Mouse (Mus musculus) embryonic facial prominence, embryonic 14.5 days (tissue): ENCODE data around the gene Aldh3b2. TPM values are rescaled to one million over a fixed set of nuclear protein-coding genes. Genes with fewer than 3 reads are reported as not detected.
A peak's percentile ranks its signal among the peaks of the same experiment; 100 is the strongest.

ENCODE experiments used
- ATAC-seq: fragments of 200-750 bp; cut with Nextera tagmentation; 2 replicates; pipeline ENCODE4 v1.8.0; 2017; ENCODE audit warnings: low read depth, moderate number of reproducible peaks, moderate TSS enrichment
- DNase-seq: peaks from one replicate; pipeline ENCODE4 v3.0.0-alpha.2; 2015; ENCODE audit warnings: low spot score
- H3K27ac ChIP-seq: fragments of 300-500 bp; sonication (generic); replicated peaks from 2 replicates; pipeline ENCODE4 v1.5.1; 2014; ENCODE audit warnings: low read depth, mild to moderate bottlenecking, low read length, moderate library complexity
- H3K27me3 ChIP-seq: fragments of 300-500 bp; sonication (generic); replicated peaks from 2 replicates; pipeline ENCODE4 v1.6.1; 2014; ENCODE audit warnings: low read length; ENCODE audit not compliant: control insufficient read depth, insufficient read depth
- H3K36me3 ChIP-seq: fragments of 300-500 bp; sonication (generic); 2 replicates; pipeline ENCODE4 v1.6.1; 2014; ENCODE audit warnings: low read length, mixed read lengths; ENCODE audit not compliant: control insufficient read depth, insufficient read depth
- H3K4me1 ChIP-seq: fragments of 300-500 bp; sonication (generic); 2 replicates; pipeline ENCODE4 v1.6.1; 2014; ENCODE audit warnings: antibody characterized with exemption, low read length; ENCODE audit not compliant: control insufficient read depth, insufficient read depth
- H3K4me2 ChIP-seq: fragments of 300-500 bp; sonication (generic); 2 replicates; pipeline ENCODE4 v1.6.1; 2014; ENCODE audit warnings: low read depth, mild to moderate bottlenecking, low read length, moderate library complexity, mixed read lengths
- H3K4me3 ChIP-seq: fragments of 300-500 bp; sonication (generic); 2 replicates; pipeline ENCODE4 v1.5.1; 2014; ENCODE audit warnings: low read depth, mild to moderate bottlenecking, low read length
- H3K9ac ChIP-seq: fragments of 300-500 bp; sonication (generic); 2 replicates; pipeline ENCODE4 v1.6.1; 2014; ENCODE audit warnings: low read depth, mild to moderate bottlenecking, low read length, moderate library complexity, mixed read lengths
- H3K9me3 ChIP-seq: fragments of 300-500 bp; sonication (generic); 2 replicates; pipeline ENCODE4 v1.6.1; 2016; ENCODE audit warnings: low read length; ENCODE audit not compliant: control insufficient read depth
- WGBS: fragments of 180-500 bp; shearing (Covaris S2); extraction: QIAGEN DNeasy Blood & Tissue Kit; methylation state at CpG from one replicate; pipeline ENCODE4 v1.1.7; 2014; 5-methylcytosine and 5-hydroxymethylcytosine counted together
- polyA plus RNA-seq: library from polyadenylated mRNA; unstranded; fragments of >200 nt; fragmentation: Nextera tagmentation; extraction: Ambion mirVana; gene quantifications from 2 replicates; pipeline ENCODE4 v1.2.1, GENCODE M21; 2014

Aldh3b2 gene
- polyA plus RNA-seq, 1 experiment from 2014 or later: 9.2 TPM

DNA sequence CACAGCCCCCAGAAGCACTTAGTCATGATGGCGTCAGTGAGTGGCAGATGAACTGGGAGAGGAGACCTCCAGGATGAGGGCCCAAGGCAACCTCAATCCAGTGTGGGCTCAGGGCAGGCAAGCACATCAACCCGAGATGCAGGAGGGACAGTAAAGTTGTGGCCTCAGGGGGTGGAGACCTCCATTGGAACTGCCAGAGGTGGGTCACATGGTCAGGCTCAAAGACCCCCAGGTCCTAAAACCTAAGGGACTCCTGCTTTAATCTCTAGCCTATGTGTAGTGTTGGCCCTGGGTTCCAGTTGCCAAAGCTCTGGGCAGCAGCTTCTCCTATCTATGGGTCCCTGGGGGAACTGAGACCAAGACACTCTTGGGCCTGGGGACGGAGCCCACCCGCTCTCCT, 43.3 kb upstream of the Aldh3b2 start:
- ATAC-seq (no peak), DNase-seq (no peak)
- WGBS: 86% methylated on average over 4 of the region's 4 CpGs
- Histone ChIP-seq H3K4me3 (no peak overlapping the region), H3K36me3 (no peaks in the 10 kb centered on the region), H3K9ac (no peak overlapping the region), H3K27me3 (no peaks in the 10 kb centered on the region), H3K9me3 (no peaks in the 10 kb centered on the region), H3K4me1 (peaks cover 23% of the 10 kb centered on the region), H3K4me2 (no peak overlapping the region), H3K27ac (peak overlapping the region; percentile 69)

DNA sequence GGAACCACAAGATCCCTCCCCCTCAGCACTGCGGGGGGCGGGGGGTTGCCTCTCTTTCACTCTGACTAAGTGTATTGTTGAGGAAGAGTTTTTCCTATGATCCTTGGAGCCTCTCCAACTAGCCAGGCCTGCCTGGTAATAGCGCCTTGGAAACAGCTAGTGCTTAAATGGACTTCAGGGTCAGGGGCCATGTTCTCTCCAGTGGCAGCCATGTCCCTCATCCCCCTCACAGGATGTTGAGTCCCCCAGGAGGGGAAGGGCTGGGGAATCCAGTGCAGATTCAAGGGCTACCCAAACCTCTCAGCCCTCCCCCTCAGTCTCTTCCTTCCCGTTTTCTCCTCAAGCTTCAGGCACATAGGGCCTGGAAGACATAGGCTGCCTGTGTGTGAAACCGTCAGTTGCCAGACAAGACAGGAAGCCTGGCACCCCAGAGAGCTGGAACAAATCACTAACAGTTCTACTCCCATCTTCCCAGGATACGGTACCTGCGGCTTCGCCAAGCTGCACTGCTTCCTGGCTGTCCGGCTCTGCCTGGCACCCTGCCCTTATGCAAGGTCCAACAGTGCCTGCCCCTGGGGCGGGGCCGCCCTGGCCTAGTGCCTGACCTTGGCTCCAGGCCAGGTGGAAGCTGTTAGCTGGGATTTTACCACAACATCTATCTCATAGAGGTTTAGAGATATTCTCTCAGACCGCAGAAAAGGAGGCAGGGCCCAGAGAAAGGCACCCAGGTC, 42.8 kb upstream of the Aldh3b2 start, which contains the start of gene Aldh3b1:
TSS of gene Aldh3b1 (minus strand) at position 598 of the 731 bp plus-strand sequence.
- Histone ChIP-seq H3K4me3 (no peak within 1 kb of the TSS), H3K9me3 (no peaks in the 10 kb centered on the region), H3K4me2 (peak within 1 kb of the TSS; percentile 5; the same call in 1 of the 2 replicates), H3K9ac (no peak within 1 kb of the TSS), H3K4me1 (peaks cover 23% of the 10 kb centered on the region), H3K27ac (peak within 1 kb of the TSS; percentile 69), H3K27me3 (no peaks in the 10 kb centered on the region), H3K36me3 (no peaks in the 10 kb centered on the region)
- DNase-seq (peak; percentile 80), ATAC-seq (peak; percentile 41)
- WGBS: 32% methylated on average over 12 of the region's 12 CpGs

DNA sequence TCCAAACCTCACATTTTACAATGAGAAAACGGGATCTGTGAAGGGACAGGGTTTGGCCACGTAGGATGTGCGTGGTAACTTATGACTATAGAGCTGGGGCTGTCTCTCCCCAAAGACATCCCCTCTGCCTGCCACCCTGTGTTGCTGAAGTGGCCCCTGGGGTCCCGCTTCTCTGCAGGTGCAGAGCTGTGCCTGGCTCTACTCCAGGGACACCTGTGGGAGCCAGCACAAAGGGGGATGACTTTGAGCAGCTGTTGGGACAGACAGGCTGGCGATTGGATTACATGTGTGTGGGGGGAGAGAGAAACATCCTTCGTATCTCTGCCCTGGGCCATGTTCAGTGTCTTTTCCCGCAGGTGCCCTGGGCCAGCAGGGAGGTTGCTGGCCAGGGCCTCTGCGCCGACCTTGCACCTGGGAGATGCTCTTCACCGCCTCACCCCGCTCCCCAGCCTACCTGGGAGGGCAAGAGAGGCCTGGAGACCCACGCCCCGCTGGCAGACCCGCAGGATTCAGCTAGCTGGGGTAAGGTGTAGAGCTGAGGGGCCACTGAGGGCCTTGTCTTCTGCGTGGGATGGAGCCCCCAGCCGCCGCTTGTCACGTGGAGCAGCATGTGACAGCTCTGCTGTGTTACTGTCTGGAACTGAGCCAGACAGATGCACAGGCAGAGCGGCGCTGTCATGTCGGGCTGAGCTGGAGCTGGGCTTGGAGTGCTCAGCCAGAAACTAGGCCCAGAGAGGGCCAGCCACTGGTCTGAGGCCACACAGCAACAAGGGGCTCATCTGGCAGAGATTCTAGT, 41.7 kb upstream of the Aldh3b2 start:
- Histone ChIP-seq H3K27me3 (no peaks in the 10 kb centered on the region), H3K9ac (no peak overlapping the region), H3K4me3 (no peak overlapping the region), H3K27ac (peak overlapping the region; percentile 69), H3K4me2 (no peak overlapping the region), H3K36me3 (no peaks in the 10 kb centered on the region), H3K9me3 (no peaks in the 10 kb centered on the region), H3K4me1 (peaks cover 28% of the 10 kb centered on the region)
- DNase-seq (peak; percentile 56), ATAC-seq (no peak)
- WGBS: 62% methylated on average over 20 of the region's 21 CpGs

DNA sequence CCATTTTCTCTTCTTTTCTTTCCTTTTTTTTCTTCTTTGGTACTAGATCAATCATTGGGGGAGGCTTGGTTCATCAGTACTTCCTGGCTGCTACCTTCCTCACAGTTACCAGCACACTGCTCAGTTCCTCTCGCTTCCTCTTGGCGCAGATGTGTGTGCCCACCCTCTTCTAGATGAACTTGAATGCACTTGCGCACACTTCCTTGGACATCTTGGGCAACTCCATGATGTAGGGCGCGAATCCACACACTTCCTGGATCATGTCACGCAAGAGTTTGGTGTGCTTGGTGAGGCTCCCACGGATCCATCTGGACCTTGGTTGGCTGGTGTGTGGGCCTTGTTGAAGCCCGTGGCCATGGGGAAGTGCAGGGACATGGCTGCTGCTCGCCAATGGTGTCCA, 40.4 kb upstream of the Aldh3b2 start:
- WGBS: 89% methylated on average over 9 of the region's 9 CpGs
- DNase-seq (no peak), ATAC-seq (no peak)
- Histone ChIP-seq H3K9ac (no peak overlapping the region), H3K27me3 (no peaks in the 10 kb centered on the region), H3K9me3 (no peaks in the 10 kb centered on the region), H3K4me1 (peaks cover 26% of the 10 kb centered on the region), H3K4me3 (no peak overlapping the region), H3K4me2 (no peak overlapping the region), H3K27ac (no peak overlapping the region), H3K36me3 (no peaks in the 10 kb centered on the region)

DNA sequence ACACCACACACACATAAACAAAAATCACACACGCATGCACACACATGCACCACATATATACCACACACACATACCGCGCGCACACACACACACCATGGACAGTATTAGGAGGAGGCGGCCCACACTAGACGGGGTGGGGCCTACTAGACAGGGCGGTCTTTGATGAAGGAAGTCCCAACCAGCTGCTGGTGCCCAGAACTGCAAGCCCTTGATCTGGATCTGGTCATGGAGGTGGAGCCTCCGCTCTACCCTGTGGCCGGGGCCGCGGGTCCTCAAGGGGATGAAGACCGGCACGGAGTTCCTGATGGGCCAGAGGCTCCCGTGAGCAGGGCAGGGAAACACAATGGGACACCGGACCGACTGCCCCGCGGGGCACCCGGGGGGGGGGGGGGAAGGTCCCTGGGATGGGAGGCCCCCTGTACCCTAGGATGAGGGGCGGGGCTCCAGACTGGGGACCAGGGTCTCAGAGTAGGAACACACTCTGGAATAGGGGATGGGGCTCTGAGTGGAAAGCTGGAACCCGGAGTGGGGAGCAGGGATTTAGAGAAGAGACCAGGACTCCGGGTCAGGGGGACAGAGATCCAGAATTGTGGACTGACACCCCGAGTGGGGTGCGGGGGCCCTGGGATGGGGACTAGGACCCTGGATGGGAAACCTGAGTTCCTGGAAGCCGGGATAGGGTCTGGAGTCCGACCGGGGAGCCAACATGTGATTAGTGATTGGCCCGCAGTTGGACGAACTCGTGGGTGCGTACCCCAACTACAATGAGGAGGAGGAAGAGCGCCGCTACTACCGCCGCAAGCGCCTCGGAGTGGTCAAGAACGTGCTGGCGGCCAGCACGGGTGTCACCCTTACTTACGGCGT, 36.9 kb upstream of the Aldh3b2 start, which contains the start of gene Unc93b1:
TSS of gene Unc93b1 (plus strand) at position 155 of the 864 bp plus-strand sequence.
- Histone ChIP-seq H3K9me3 (no peaks in the 10 kb centered on the region), H3K36me3 (no peaks in the 10 kb centered on the region), H3K27ac (no peak within 1 kb of the TSS), H3K9ac (peak within 1 kb of the TSS; percentile 56), H3K4me1 (peaks cover 13% of the 10 kb centered on the region), H3K27me3 (no peaks in the 10 kb centered on the region), H3K4me3 (peak within 1 kb of the TSS; percentile 44), H3K4me2 (peak within 1 kb of the TSS; percentile 81)
- ATAC-seq: peak; percentile 89
- WGBS: 6% methylated on average over 42 of the region's 42 CpGs
- DNase-seq: peak; percentile 87

DNA sequence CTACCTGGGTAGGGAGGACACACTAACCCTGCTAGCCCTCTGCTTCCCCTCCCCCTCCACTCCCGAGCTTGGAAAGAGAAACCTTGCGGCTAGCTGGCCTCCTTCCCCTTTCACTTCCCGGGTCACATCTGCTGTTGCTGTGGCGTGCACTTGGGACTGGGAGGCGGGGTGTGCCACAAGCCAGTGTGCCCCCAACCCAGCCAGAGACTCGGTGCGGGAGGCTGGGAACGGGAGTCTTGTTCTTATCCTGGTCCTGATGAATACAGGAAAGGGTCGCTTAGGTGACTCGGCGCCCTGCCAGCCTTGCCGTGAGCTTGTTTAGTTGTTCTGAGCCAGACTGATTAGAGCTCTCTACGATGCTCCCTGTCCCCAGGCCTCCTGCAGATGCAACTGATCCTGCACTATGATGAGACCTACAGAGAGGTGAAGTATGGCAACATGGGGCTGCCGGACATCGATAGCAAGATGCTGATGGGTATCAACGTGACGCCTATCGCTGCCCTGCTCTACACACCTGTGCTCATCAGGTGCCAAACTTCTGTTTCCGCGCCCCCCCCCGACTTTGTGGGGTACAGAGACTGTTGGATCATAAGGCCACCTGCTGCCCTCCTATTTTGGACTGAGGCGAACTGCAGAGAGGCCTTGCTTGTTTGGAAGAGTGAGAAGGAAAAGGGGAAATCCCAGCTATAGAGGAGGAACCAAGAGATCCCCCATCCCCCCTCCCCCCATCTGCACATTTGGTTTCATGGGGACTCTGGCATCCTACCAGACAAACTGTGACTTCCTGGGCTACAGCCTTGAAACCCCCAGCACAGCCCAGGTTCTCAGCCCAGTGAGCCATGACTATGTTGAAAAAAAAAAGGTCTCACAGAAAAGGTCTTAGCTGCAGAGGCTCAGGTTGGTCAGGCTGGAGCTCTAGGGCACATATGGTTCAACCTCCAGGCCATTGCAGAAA, 36.0 kb upstream of the Aldh3b2 start:
- DNase-seq (peak; percentile 53), ATAC-seq (0 out of 2 replicates have a peak, but pooled peaks have one; percentile 17)
- H3K9ac ChIP-seq: peak overlapping the region; percentile 56

DNA sequence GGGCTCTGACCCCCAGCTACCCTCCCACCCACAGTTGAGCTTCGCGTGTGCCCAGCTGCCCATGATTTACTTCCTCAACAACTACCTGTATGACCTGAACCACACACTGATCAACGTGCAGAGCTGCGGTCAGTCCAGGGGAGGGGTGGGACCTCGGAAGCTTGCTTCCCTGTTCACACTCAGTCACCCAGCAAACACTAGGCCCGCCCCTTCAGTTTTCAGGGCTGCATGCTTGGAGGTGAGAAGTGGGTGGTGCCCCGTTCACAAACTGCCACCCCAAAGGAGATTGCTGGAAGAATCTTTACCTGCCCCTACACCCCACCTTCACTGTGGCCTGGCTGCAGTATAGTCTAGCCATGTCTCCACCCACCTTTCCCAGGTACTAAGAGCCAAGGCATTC, 29.8 kb upstream of the Aldh3b2 start:
- Histone ChIP-seq H3K27me3 (no peaks in the 10 kb centered on the region), H3K9ac (no peak overlapping the region), H3K4me2 (no peak overlapping the region), H3K4me3 (no peak overlapping the region), H3K9me3 (no peaks in the 10 kb centered on the region), H3K36me3 (no peaks in the 10 kb centered on the region), H3K27ac (no peak overlapping the region), H3K4me1 (no peaks in the 10 kb centered on the region)
- DNase-seq (no peak), ATAC-seq (no peak)
- WGBS: 88% methylated on average over 7 of the region's 7 CpGs

More for the DNA sequence above, 36.0 kb upstream of the Aldh3b2 start:
- Histone ChIP-seq H3K27ac (no peak overlapping the region), H3K9me3 (no peaks in the 10 kb centered on the region), H3K4me2 (peak overlapping the region; percentile 81), H3K4me1 (peaks cover 13% of the 10 kb centered on the region), H3K27me3 (no peaks in the 10 kb centered on the region), H3K4me3 (peak overlapping the region; percentile 44), H3K36me3 (no peaks in the 10 kb centered on the region)
- 8% methylated on average over 22 of the region's 22 CpGs for WGBS
